In genomic region chr15:31619521-31619920, GRCm38 (mm10) we compare ENCODE assay signal across 1 mouse cellular context.
TF ChIP-seq lines count a peak whose summit lies in the region.

No protein-coding gene starts in this region.

TF ChIP-seq in MEL, 35 proteins besides CTCF, POLR2A, EP300 and RAD21 (continued from another document):
- TF ChIP-seq ZMIZ1 (IDR thresholded peaks at IDR 0.05; ENCODE audit: low read depth, low read length) (no peak), GABPA (IDR thresholded peaks at IDR 0.05; ENCODE audit: low read depth, low read length) (no peak), POLR2AphosphoS5 (IDR thresholded peaks at IDR 0.05; ENCODE audit: borderline replicate concordance, low read depth, low read length) (no peak)
